Mouse (Mus musculus) cortical plate, adult 2 months (tissue): Measurements from ENCODE around the gene Cdh3. TPM values are rescaled to one million over a fixed set of nuclear protein-coding genes. Genes with fewer than 3 reads are reported as not detected.

Experiments used
- H3K27ac ChIP-seq: fragments of 200-500 bp; 2 replicates; pipeline ENCODE4 v1.5.1; 2012; ENCODE audit warnings: low read length, control low read depth, inconsistent platforms; ENCODE audit not compliant: insufficient read depth
- H3K4me1 ChIP-seq: fragments of 200-500 bp; 2 replicates; pipeline ENCODE4 v1.6.1; 2011; ENCODE audit warnings: low read length; ENCODE audit not compliant: control insufficient read depth, insufficient read depth
- H3K4me3 ChIP-seq: fragments of 200-500 bp; 2 replicates; pipeline ENCODE4 v1.5.1; 2011; ENCODE audit warnings: mild to moderate bottlenecking, low read length, control low read depth; ENCODE audit not compliant: insufficient read depth
- CTCF ChIP-seq: fragments of 200-500 bp; IDR thresholded peaks from 2 replicates; pipeline ENCODE4 v1.5.1; 2011; ENCODE audit warnings: mild to moderate bottlenecking, control low read depth, low read length; ENCODE audit not compliant: insufficient read depth; ENCODE audit errors: extremely low read depth
- POLR2A ChIP-seq: fragments of 200-500 bp; IDR thresholded peaks from 2 replicates; pipeline ENCODE4 v1.6.1; 2011; ENCODE audit warnings: mild to moderate bottlenecking, low read length, control low read depth; ENCODE audit not compliant: insufficient read depth; ENCODE audit errors: extremely low read depth
- polyA plus RNA-seq: library from polyadenylated mRNA; depleted of rRNA; stranded (reverse); fragments of >200 nt; gene quantifications from 2 replicates; pipeline ENCODE4 v1.2.3, GENCODE M21; 2012

Gene Cdh3
- polyA plus RNA-seq, 1 experiment, result 0.13 TPM

DNA sequence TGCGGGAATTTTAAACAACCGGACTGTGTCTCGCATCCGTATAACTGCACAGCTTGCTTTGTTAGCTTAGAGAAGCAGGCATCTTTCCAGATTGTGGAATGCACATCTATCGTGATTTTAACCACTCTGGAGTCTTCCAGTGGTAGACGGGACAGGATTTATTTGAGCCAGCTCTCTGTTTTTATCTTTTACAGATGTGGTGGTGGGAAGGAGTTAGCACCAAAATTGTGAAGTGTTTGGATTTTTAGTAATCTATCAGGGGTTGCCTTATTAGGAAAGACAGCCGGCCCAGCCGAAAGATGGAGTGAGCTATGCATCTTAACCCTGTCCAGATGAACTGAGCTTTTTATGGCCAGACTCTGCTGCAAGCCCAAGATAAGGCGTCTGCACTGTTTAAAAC, 11.2 kb downstream of the Cdh3 start:
- Histone ChIP-seq H3K27ac (no peak overlapping the region), H3K4me3 (no peak overlapping the region), H3K4me1 (no peaks in the 10 kb centered on the region)
- TF ChIP-seq CTCF, result no peak
- TF ChIP-seq POLR2A, result no peak

- no peak overlapping the region for H3K4me3 ChIP-seq
- no peaks in the 10 kb centered on the region for H3K4me1 ChIP-seq
- H3K27ac ChIP-seq, result no peak overlapping the region
- TF ChIP-seq POLR2A (no peak), CTCF (no peak)
Measured at GRCm38 (mm10) chr8:106526725-106527124, 16.0 kb downstream of the Cdh3 start.

DNA sequence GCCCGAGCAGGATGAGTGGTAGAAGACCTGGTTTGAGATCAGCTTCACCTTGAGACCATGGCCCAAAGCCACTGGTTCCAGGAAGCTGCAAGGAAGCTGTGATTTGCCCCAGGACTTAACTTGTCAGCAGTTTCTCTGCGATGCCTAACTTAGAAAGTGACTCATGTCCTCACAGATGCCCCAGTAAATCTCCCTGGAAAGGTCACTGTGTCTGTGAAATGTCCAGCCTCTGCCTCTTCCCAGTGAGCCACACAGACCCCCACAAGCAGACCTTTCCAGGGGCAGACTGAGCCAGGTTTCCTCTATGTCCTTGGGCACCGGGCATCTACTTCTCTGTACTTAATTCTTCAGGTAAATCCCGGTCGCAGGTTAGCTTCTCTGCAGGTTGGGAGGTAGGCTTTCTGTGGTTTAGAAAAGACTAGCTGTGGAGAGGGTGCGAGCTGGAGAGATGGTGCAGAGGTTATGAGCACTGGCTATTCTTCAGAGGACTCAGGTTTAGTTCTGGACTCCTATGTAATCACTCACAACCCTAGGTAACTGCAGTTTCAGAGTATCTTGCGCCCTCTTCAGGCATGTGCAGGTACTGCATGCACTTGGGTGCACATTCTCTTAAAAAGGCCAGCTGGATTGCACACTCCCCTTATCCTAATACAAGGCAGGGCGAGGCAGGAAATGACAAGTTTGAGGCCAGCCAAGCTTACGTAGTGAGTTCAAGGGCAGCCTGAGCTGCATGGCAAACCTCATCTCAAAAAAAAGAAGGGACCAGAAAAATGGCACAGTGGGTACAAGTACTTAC, 16.7 kb downstream of the Cdh3 start:
- TF ChIP-seq POLR2A (no peak), CTCF (peak; percentile 16; the same call in 1 of the 2 replicates)
- no peak overlapping the region for H3K27ac ChIP-seq
- H3K4me3 ChIP-seq, result no peak overlapping the region
- H3K4me1 ChIP-seq, result no peaks in the 10 kb centered on the region

GRCm38 (mm10) chr8:106528596-106529249, 18.0 kb downstream of the Cdh3 start:
- H3K4me1 ChIP-seq, result no peaks in the 10 kb centered on the region
- no peak overlapping the region for H3K27ac ChIP-seq
- no peak for TF ChIP-seq POLR2A
- no peak for TF ChIP-seq CTCF
- no peak overlapping the region for H3K4me3 ChIP-seq

DNA sequence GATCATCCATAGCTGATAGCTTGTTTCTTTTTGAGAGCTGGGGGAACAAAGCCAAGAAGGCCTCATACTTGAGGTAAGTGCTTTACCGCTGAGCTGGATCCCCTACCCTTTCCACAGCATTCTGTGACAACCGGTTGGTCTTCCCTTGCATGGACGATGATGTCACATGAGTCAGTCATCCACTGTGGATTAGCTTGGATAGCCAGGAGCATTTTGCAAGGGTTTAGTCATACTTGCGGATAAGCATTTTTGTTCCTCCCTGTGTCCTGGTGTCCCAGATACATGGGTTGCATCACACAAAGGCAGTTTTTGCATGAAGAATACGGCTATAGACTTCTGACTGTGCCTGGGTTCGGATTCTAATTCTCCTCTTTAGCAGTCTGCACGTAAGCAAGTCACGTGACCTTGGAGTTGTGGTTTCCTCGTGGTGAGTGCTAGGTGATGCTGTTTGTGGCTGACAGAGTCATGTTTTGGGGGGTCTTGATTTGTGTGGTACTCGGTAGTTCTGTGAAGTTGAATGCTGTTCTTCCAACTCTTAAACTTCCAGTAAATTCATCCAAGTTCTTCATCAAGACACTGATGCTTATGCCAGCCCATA, 19.3 kb downstream of the Cdh3 start:
- H3K27ac ChIP-seq, result no peak overlapping the region
- no peak overlapping the region for H3K4me3 ChIP-seq
- H3K4me1 ChIP-seq, result no peaks in the 10 kb centered on the region
- TF ChIP-seq CTCF (no peak), POLR2A (no peak)

DNA sequence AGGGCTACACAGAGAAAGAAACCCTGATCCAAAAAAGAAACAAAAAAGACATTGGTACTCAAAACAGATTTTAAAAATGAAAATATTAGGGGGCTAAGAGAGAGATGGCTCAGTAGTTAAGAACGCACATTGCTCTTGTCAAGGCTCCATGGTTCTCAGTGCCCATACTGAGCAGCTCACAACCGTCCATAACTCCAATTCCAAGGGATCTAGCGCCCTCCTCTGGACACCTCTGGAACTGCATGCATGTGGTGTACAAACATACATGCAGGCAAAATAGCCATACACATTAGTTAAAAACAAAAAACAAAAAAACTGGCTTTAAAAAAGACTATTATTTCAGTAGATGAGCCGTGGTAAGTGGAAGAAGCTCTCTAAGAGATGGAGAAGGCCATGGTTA, 19.9 kb downstream of the Cdh3 start:
- Histone ChIP-seq H3K4me1 (no peaks in the 10 kb centered on the region), H3K27ac (no peak overlapping the region), H3K4me3 (no peak overlapping the region)
- TF ChIP-seq POLR2A (no peak), CTCF (0 out of 2 replicates have a peak, but pooled peaks have one; percentile 23)

GRCm38 (mm10) chr8:106533709-106534108, 23.0 kb downstream of the Cdh3 start:
- Histone ChIP-seq H3K4me3 (no peak overlapping the region), H3K27ac (no peak overlapping the region), H3K4me1 (no peaks in the 10 kb centered on the region)
- TF ChIP-seq POLR2A, result no peak
- TF ChIP-seq CTCF, result no peak

DNA sequence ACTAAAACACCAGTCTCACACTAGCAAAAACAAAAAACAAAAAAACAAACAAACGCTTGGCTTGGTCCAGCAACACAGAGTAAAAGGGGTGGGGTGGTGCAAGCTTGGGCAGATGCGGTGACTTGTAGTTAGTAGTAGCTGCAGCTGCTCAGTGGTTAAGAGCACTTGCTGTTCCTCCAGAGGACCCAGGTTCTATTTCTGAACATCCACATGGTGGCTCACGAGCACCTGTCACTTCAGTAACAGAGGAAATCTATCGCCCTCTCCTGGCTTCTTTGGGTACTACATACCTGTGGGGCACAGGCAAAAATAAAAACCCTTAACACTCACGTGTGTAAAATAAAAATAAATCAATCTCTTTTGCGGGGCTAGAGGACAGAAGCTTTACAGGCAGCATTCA, 23.8 kb downstream of the Cdh3 start:
- no peak overlapping the region for H3K4me3 ChIP-seq
- no peak overlapping the region for H3K27ac ChIP-seq
- TF ChIP-seq POLR2A (no peak), CTCF (peak; percentile 58)
- H3K4me1 ChIP-seq, result no peaks in the 10 kb centered on the region

GRCm38 (mm10) chr8:106535448-106535847, 24.8 kb downstream of the Cdh3 start:
- Histone ChIP-seq H3K4me1 (no peaks in the 10 kb centered on the region), H3K27ac (no peak overlapping the region), H3K4me3 (no peak overlapping the region)
- no peak for TF ChIP-seq POLR2A
- TF ChIP-seq CTCF, result 0 out of 2 replicates have a peak, but pooled peaks have one; percentile 21
